Mouse (Mus musculus) MEL (cell line): ENCODE results near the gene Pigr. TPM values are rescaled to one million over a fixed set of nuclear protein-coding genes. Genes with fewer than 3 reads are reported as not detected.

Experiments
- DNase-seq: peaks from one replicate; pipeline ENCODE4 v3.0.0; 2011; ENCODE audit warnings: low read depth, low spot score
- H3K27ac ChIP-seq: 2 replicates; pipeline ENCODE4 v1.5.1; 2012; ENCODE audit warnings: low read depth, mild to moderate bottlenecking, control low read depth, low read length, moderate library complexity; ENCODE audit not compliant: control insufficient read depth
- H3K27me3 ChIP-seq, 2 experiments: fragments of 150-350 bp in 1 of 2; sonication (generic) in 1 of 2; 2 replicates each; pipeline ENCODE4 v1.6.1; 2012; ENCODE audit warnings: low read length in 2 of 2, mild to moderate bottlenecking in 2 of 2, improper control_type of control experiment in 1 of 2, moderate library complexity in 1 of 2; ENCODE audit not compliant: insufficient read depth in 2 of 2, control insufficient read depth in 1 of 2
- H3K36me3 ChIP-seq, 2 experiments: 2 replicates each; pipeline ENCODE4 v1.6.1; 2012 to 2014; ENCODE audit warnings: low read length in 2 of 2, improper control_type of control experiment in 1 of 2, inconsistent platforms in 1 of 2, mild to moderate bottlenecking in 1 of 2; ENCODE audit not compliant: insufficient read depth in 2 of 2, control insufficient read depth in 1 of 2
- H3K4me1 ChIP-seq, 2 experiments: fragments of 150-350 bp in 1 of 2; sonication (generic) in 1 of 2; 2 replicates each; pipeline ENCODE4 v1.6.1; 2012; ENCODE audit warnings: low read length in 2 of 2, improper control_type of control experiment in 1 of 2, mild to moderate bottlenecking in 1 of 2; ENCODE audit not compliant: insufficient read depth in 2 of 2, control insufficient read depth in 1 of 2
- H3K4me3 ChIP-seq, 2 experiments: fragments of 150-350 bp in 1 of 2; sonication (generic) in 1 of 2; 2 replicates each; pipeline ENCODE4 v1.5.1; 2012; ENCODE audit warnings: low read depth in 2 of 2, low read length in 2 of 2, mild to moderate bottlenecking in 2 of 2, moderate library complexity in 2 of 2, control low read depth in 1 of 2, improper control_type of control experiment in 1 of 2; ENCODE audit not compliant: control insufficient read depth in 1 of 2, insufficient read depth in 1 of 2
- H3K79me2 ChIP-seq: 2 replicates; pipeline ENCODE4 v1.6.1; 2012; ENCODE audit warnings: mild to moderate bottlenecking, low read length, moderate library complexity; ENCODE audit not compliant: control insufficient read depth, poor library complexity, insufficient read depth
- H3K9ac ChIP-seq: 2 replicates; pipeline ENCODE4 v1.6.1; 2012; ENCODE audit warnings: low read depth, mild to moderate bottlenecking, control low read depth, low read length, moderate library complexity; ENCODE audit not compliant: control insufficient read depth, poor library complexity, severe bottlenecking
- H3K9me3 ChIP-seq: fragments of 150-350 bp; sonication (generic); replicated peaks from 2 replicates; pipeline ENCODE4 v1.6.1; 2012; ENCODE audit warnings: mild to moderate bottlenecking, low read length, improper control_type of control experiment, moderate library complexity; ENCODE audit not compliant: insufficient read depth
- CHD2 ChIP-seq: IDR thresholded peaks from 2 replicates; pipeline ENCODE4 v1.6.1; 2011; ENCODE audit warnings: low read length, improper control_type of control experiment
- CTCF ChIP-seq, 3 experiments: IDR thresholded peaks in 2 of 3; conservative IDR thresholded peaks in 1 of 3; 2 replicates each; pipeline ENCODE4 v1.5.1; 2011 to 2012; ENCODE audit warnings: low read length in 3 of 3, low read depth in 2 of 3, mild to moderate bottlenecking in 2 of 3, improper control_type of control experiment in 1 of 3, inconsistent platforms in 1 of 3, mixed read lengths in 1 of 3, moderate library complexity in 1 of 3; ENCODE audit not compliant: control insufficient read depth in 1 of 3, insufficient read depth in 1 of 3, poor library complexity in 1 of 3, severe bottlenecking in 1 of 3
- JUND ChIP-seq: IDR thresholded peaks from 2 replicates; pipeline ENCODE4 v1.6.1; 2011; ENCODE audit warnings: low read depth, mild to moderate bottlenecking, improper control_type of control experiment, low read length
- KAT2A ChIP-seq: conservative IDR thresholded peaks from 2 replicates; pipeline ENCODE4 v1.6.1; 2012; ENCODE audit warnings: low read depth, low read length, improper control_type of control experiment, inconsistent platforms
- MYC ChIP-seq: IDR thresholded peaks from 2 replicates; pipeline ENCODE4 v1.6.1; 2011; ENCODE audit warnings: low read depth, mild to moderate bottlenecking, low read length, improper control_type of control experiment, moderate library complexity
- NRF1 ChIP-seq: IDR thresholded peaks from 2 replicates; pipeline ENCODE4 v1.6.1; 2014; ENCODE audit warnings: low read depth, mild to moderate bottlenecking, inconsistent platforms, low read length, improper control_type of control experiment, moderate library complexity; ENCODE audit not compliant: poor library complexity, insufficient read depth, severe bottlenecking
- POLR2AphosphoS5 ChIP-seq: IDR thresholded peaks from 2 replicates; pipeline ENCODE4 v1.6.1; 2012; ENCODE audit warnings: low read depth, borderline replicate concordance, mild to moderate bottlenecking, inconsistent platforms, low read length, moderate library complexity, mixed read lengths
- RAD21 ChIP-seq: IDR thresholded peaks from 2 replicates; pipeline ENCODE4 v1.6.1; 2011; ENCODE audit warnings: mild to moderate bottlenecking, low read depth, low read length, improper control_type of control experiment
- SIN3A ChIP-seq: IDR thresholded peaks from 2 replicates; pipeline ENCODE4 v1.6.1; 2012; ENCODE audit warnings: low read length, improper control_type of control experiment, inconsistent platforms
- TBP ChIP-seq: IDR thresholded peaks from 2 replicates; pipeline ENCODE4 v1.8.0; 2011; ENCODE audit warnings: low read depth, low read length, improper control_type of control experiment
- TCF12 ChIP-seq: IDR thresholded peaks from 2 replicates; pipeline ENCODE4 v1.6.1; 2014; ENCODE audit warnings: low read depth, mild to moderate bottlenecking, inconsistent platforms, low read length, improper control_type of control experiment, moderate library complexity
- USF1 ChIP-seq: IDR thresholded peaks from 2 replicates; pipeline ENCODE4 v1.6.1; 2014; ENCODE audit warnings: low read depth, mild to moderate bottlenecking, inconsistent platforms, low read length, improper control_type of control experiment, moderate library complexity
- USF2 ChIP-seq, 2 experiments: IDR thresholded peaks; 2 replicates each; pipeline ENCODE4 v1.6.1; 2011 to 2012; ENCODE audit warnings: improper control_type of control experiment in 2 of 2, low read length in 2 of 2, borderline replicate concordance in 1 of 2, inconsistent platforms in 1 of 2, low read depth in 1 of 2, mild to moderate bottlenecking in 1 of 2; ENCODE audit not compliant: insufficient read depth in 1 of 2
- ZKSCAN1 ChIP-seq: IDR thresholded peaks from 2 replicates; pipeline ENCODE4 v1.6.1; 2012; ENCODE audit warnings: low read depth, mild to moderate bottlenecking, inconsistent platforms, low read length, improper control_type of control experiment, moderate library complexity
- ZMIZ1 ChIP-seq: IDR thresholded peaks from 2 replicates; pipeline ENCODE4 v1.6.1; 2012; ENCODE audit warnings: low read depth, mild to moderate bottlenecking, inconsistent platforms, low read length, improper control_type of control experiment, moderate library complexity
- polyA plus RNA-seq, 2 experiments: library from polyadenylated mRNA; stranded (reverse) in 1 of 2; unstranded in 1 of 2; fragments of >175 nt in 1 of 2; fragments of >200 nt in 1 of 2; gene quantifications; 2 replicates each; pipeline versions ENCODE4 v1.2.1 to v1.2.4; 2012; ENCODE audit warnings: low replicate concordance in 2 of 2, low read depth in 1 of 2; ENCODE audit not compliant: insufficient read length in 2 of 2, insufficient read depth in 1 of 2, missing spikeins in 1 of 2
- total RNA-seq: library from RNA; depleted of rRNA; stranded (reverse); fragments of 300-350 nt; gene quantifications from 2 replicates; pipeline ENCODE4 v1.2.3, GENCODE M21; 2012

Gene Pigr
- total and polyA plus RNA-seq, 3 experiments: not detected

- Histone ChIP-seq H3K27ac (no peak overlapping the region), H3K4me1 (no peaks in the 10 kb centered on the region), H3K4me3 (no peak overlapping the region), H3K9ac (no peak overlapping the region), H3K27me3 (peaks cover 2 to 13% of the 10 kb centered on the region in 2 experiments), H3K9me3 (no peaks in the 10 kb centered on the region), H3K79me2 (no peaks in the 10 kb centered on the region), H3K36me3 (no peaks in the 10 kb centered on the region)
- DNase-seq: no peak
- TF ChIP-seq NRF1 (no peak), MYC (no peak), TBP (no peak), CTCF (IDR thresholded peaks at IDR 0.05 in 2 of 3, conservative IDR thresholded peaks at IDR 0.05 in 1 of 3; ENCODE audit: control insufficient read depth in 1 of 3, insufficient read depth in 1 of 3, low read depth in 2 of 3, low read length in 3 of 3, poor library complexity in 1 of 3, severe bottlenecking in 1 of 3) (no peak), POLR2AphosphoS5 (no peak), USF2 (IDR thresholded peaks at IDR 0.05; ENCODE audit: borderline replicate concordance in 1 of 2, insufficient read depth in 1 of 2, low read depth in 1 of 2, low read length in 2 of 2) (no peak), CHD2 (no peak), ZKSCAN1 (no peak), KAT2A (no peak), TCF12 (no peak), ZMIZ1 (no peak), USF1 (no peak)
These were observed 27.9 kb upstream of the Pigr start for GRCm38 (mm10) chr1:130798551-130798950.

DNA sequence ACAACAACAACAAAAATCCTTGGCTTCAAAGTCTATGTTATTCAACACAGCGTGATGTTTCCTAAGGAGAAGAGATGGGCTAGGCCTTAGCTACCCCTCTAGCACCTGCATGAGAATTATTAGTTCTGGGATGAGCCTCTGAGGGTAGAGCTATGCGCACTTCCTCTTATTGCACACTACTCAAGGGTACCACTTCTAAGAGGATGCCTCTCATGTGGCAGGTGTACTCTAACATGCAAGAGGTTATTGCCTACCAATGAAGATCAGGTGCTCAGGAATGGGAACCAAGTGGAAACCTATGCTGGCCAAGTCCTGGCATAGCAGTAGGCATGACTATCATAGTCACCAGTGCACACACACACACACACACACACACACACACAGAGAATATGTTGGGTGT, 27.1 kb upstream of the Pigr start:
- DNase-seq: no peak
- Histone ChIP-seq H3K27ac (no peak overlapping the region), H3K36me3 (no peaks in the 10 kb centered on the region), H3K4me1 (no peaks in the 10 kb centered on the region), H3K9ac (no peak overlapping the region), H3K79me2 (no peaks in the 10 kb centered on the region), H3K4me3 (no peak overlapping the region), H3K27me3 (peaks cover 2 to 13% of the 10 kb centered on the region in 2 experiments), H3K9me3 (no peaks in the 10 kb centered on the region)
- no peak for TF ChIP-seq SIN3A

- no peaks in the 10 kb centered on the region for H3K4me1 ChIP-seq
- DNase-seq: no peak
- H3K4me3 ChIP-seq: no peak within 1 kb of the TSS
- no peak within 1 kb of the TSS for H3K27ac ChIP-seq
- no peaks in the 10 kb centered on the region for H3K36me3 ChIP-seq
- TF ChIP-seq RAD21 (no peak), JUND (no peak)
- no peaks in the 10 kb centered on the region for H3K79me2 ChIP-seq
- no peak within 1 kb of the TSS for H3K9ac ChIP-seq
- H3K9me3 ChIP-seq: no peaks in the 10 kb centered on the region
- H3K27me3 ChIP-seq: peaks cover 0 to 13% of the 10 kb centered on the region in 2 experiments
These were observed 25.9 kb upstream of the Pigr start, which contains the start of gene Fcamr for GRCm38 (mm10) chr1:130800602-130801001. TSS of gene Fcamr (plus strand) at chr1:130800902.
